Mouse (Mus musculus) CH12.LX (cell line): ENCODE data around the gene Snap91. TPM values are rescaled to one million over a fixed set of nuclear protein-coding genes. Genes with fewer than 3 reads are reported as not detected.

ENCODE experiments used
- DNase-seq: peaks from one replicate; pipeline ENCODE4 v3.0.0-alpha.2; 2013; ENCODE audit errors: extremely low read depth
- H3K27ac ChIP-seq: 2 replicates; pipeline ENCODE4 v1.5.1; 2012; ENCODE audit warnings: low read depth, mild to moderate bottlenecking, control low read depth, moderate library complexity; ENCODE audit not compliant: insufficient read depth
- H3K27me3 ChIP-seq: replicated peaks from 2 replicates; pipeline ENCODE3; 2012; ENCODE audit warnings: inconsistent platforms
- H3K36me3 ChIP-seq, 2 experiments: replicated peaks in 1 of 2; 2 replicates each; pipeline versions ENCODE3 to v1.6.1; 2012; ENCODE audit warnings: inconsistent platforms in 1 of 2, low read length in 1 of 2, mild to moderate bottlenecking in 1 of 2, mixed read lengths in 1 of 2, moderate library complexity in 1 of 2; ENCODE audit not compliant: control insufficient read depth in 1 of 2, insufficient read depth in 1 of 2
- H3K4me1 ChIP-seq, 2 experiments: 2 replicates each; pipeline ENCODE4 v1.6.1; 2012; ENCODE audit warnings: inconsistent platforms in 1 of 2, moderate library complexity in 1 of 2; ENCODE audit not compliant: insufficient read depth in 2 of 2, control insufficient read depth in 1 of 2
- H3K4me2 ChIP-seq: 2 replicates; pipeline ENCODE4 v1.6.1; 2012; ENCODE audit warnings: low read depth, mild to moderate bottlenecking, control low read depth; ENCODE audit not compliant: poor library complexity, insufficient read depth, severe bottlenecking
- H3K4me3 ChIP-seq, 3 experiments: fragments of 150-350 bp in 1 of 3; sonication (generic) in 1 of 3; replicated peaks in 1 of 3; 2 replicates each; pipeline versions ENCODE3 to v1.5.1; 2011 to 2012; ENCODE audit warnings: low read depth in 2 of 3, low read length in 2 of 3, mild to moderate bottlenecking in 2 of 3, moderate library complexity in 2 of 3, control low read depth in 1 of 3, improper control_type of control experiment in 1 of 3, inconsistent platforms in 1 of 3, mixed read lengths in 1 of 3; ENCODE audit not compliant: poor library complexity in 1 of 3
- H3K79me2 ChIP-seq: replicated peaks from 2 replicates; pipeline ENCODE4 v1.6.1; 2012; ENCODE audit warnings: mild to moderate bottlenecking, moderate library complexity; ENCODE audit not compliant: control insufficient read depth, poor library complexity, insufficient read depth, severe bottlenecking; ENCODE audit errors: extremely low read depth
- H3K9ac ChIP-seq: 2 replicates; pipeline ENCODE4 v1.6.1; 2012; ENCODE audit warnings: low read depth, mild to moderate bottlenecking, control low read depth, moderate library complexity; ENCODE audit not compliant: insufficient read depth
- H3K9me3 ChIP-seq: replicated peaks from 2 replicates; pipeline ENCODE3; 2012; ENCODE audit warnings: low read length, inconsistent platforms, mixed read lengths
- BHLHE40 ChIP-seq: IDR thresholded peaks from 2 replicates; pipeline ENCODE4 v1.6.1; 2011; ENCODE audit warnings: mild to moderate bottlenecking, low read depth, low read length, improper control_type of control experiment
- CHD1 ChIP-seq: IDR thresholded peaks from 2 replicates; pipeline ENCODE4 v1.6.1; 2012; ENCODE audit warnings: low read depth, low read length, improper control_type of control experiment, inconsistent platforms
- CTCF ChIP-seq, 2 experiments: IDR thresholded peaks in 1 of 2; conservative IDR thresholded peaks in 1 of 2; 2 replicates each; pipeline ENCODE4 v1.5.1; 2011 to 2012; ENCODE audit warnings: low read depth in 2 of 2, low read length in 2 of 2, improper control_type of control experiment in 1 of 2, inconsistent platforms in 1 of 2, mild to moderate bottlenecking in 1 of 2, moderate library complexity in 1 of 2
- ELF1 ChIP-seq: IDR thresholded peaks from 2 replicates; pipeline ENCODE4 v1.6.1; 2014; ENCODE audit warnings: low read depth, mild to moderate bottlenecking, inconsistent platforms, low read length, improper control_type of control experiment
- GABPA ChIP-seq: IDR thresholded peaks from 2 replicates; pipeline ENCODE4 v1.6.1; 2012; ENCODE audit warnings: low read depth, low read length, improper control_type of control experiment, inconsistent platforms; ENCODE audit not compliant: insufficient replicate concordance
- HCFC1 ChIP-seq: IDR thresholded peaks from 2 replicates; pipeline ENCODE4 v1.6.1; 2012; ENCODE audit warnings: low read depth, mild to moderate bottlenecking, inconsistent platforms, low read length, improper control_type of control experiment
- IRF4 ChIP-seq: IDR thresholded peaks from 2 replicates; pipeline ENCODE4 v1.6.1; 2014; ENCODE audit warnings: low read depth, mild to moderate bottlenecking, inconsistent platforms, low read length, improper control_type of control experiment
- MAFK ChIP-seq: IDR thresholded peaks from 2 replicates; pipeline ENCODE4 v1.6.1; 2011; ENCODE audit warnings: low read length, improper control_type of control experiment; ENCODE audit not compliant: insufficient replicate concordance
- MAZ ChIP-seq: IDR thresholded peaks from 2 replicates; pipeline ENCODE4 v1.6.1; 2012; ENCODE audit warnings: low read depth, mild to moderate bottlenecking, inconsistent platforms, low read length, improper control_type of control experiment, moderate library complexity
- MXI1 ChIP-seq: IDR thresholded peaks from 2 replicates; pipeline ENCODE4 v1.6.1; 2011; ENCODE audit warnings: mild to moderate bottlenecking, low read depth, low read length, improper control_type of control experiment
- NRF1 ChIP-seq: IDR thresholded peaks from 2 replicates; pipeline ENCODE4 v1.6.1; 2014; ENCODE audit warnings: low read depth, mild to moderate bottlenecking, inconsistent platforms, low read length, improper control_type of control experiment, moderate library complexity
- PAX5 ChIP-seq: IDR thresholded peaks from 2 replicates; pipeline ENCODE4 v1.6.1; 2012; ENCODE audit warnings: low read length, inconsistent platforms, mixed read lengths
- POLR2A ChIP-seq: IDR thresholded peaks from 2 replicates; pipeline ENCODE4 v1.6.1; 2011; ENCODE audit warnings: low read depth, mild to moderate bottlenecking, improper control_type of control experiment, low read length
- POLR2AphosphoS2 ChIP-seq: IDR thresholded peaks from 2 replicates; pipeline ENCODE4 v1.6.1; 2011; ENCODE audit warnings: low read depth, low read length, improper control_type of control experiment
- RAD21 ChIP-seq: IDR thresholded peaks from 2 replicates; pipeline ENCODE4 v1.6.1; 2011; ENCODE audit warnings: low read depth, mild to moderate bottlenecking, low read length, improper control_type of control experiment, moderate library complexity
- RCOR1 ChIP-seq: conservative IDR thresholded peaks from 2 replicates; pipeline ENCODE4 v1.6.1; 2012; ENCODE audit warnings: low read depth, mild to moderate bottlenecking, inconsistent platforms, low read length, improper control_type of control experiment
- SIN3A ChIP-seq: IDR thresholded peaks from 2 replicates; pipeline ENCODE4 v1.6.1; 2012; ENCODE audit warnings: low read length, improper control_type of control experiment, inconsistent platforms
- TBP ChIP-seq: conservative IDR thresholded peaks from 2 replicates; pipeline ENCODE4 v1.6.1; 2011; ENCODE audit warnings: low read depth, low read length, improper control_type of control experiment
- UBTF ChIP-seq: IDR thresholded peaks from 2 replicates; pipeline ENCODE4 v1.6.1; 2012; ENCODE audit warnings: low read depth, mild to moderate bottlenecking, inconsistent platforms, low read length, improper control_type of control experiment, moderate library complexity
- USF2 ChIP-seq: conservative IDR thresholded peaks from 2 replicates; pipeline ENCODE4 v1.6.1; 2011; ENCODE audit warnings: low read depth, low read length, improper control_type of control experiment
- ZC3H11A ChIP-seq: IDR thresholded peaks from 2 replicates; pipeline ENCODE4 v1.6.1; 2012; ENCODE audit warnings: low read depth, mild to moderate bottlenecking, inconsistent platforms, low read length, improper control_type of control experiment
- ZKSCAN1 ChIP-seq: IDR thresholded peaks from 2 replicates; pipeline ENCODE4 v1.6.1; 2012; ENCODE audit warnings: low read depth, inconsistent platforms, low read length, improper control_type of control experiment, borderline replicate concordance
- ZMIZ1 ChIP-seq: IDR thresholded peaks from 2 replicates; pipeline ENCODE4 v1.6.1; 2012; ENCODE audit warnings: low read depth, mild to moderate bottlenecking, inconsistent platforms, low read length, improper control_type of control experiment
- ZNF384 ChIP-seq: IDR thresholded peaks from 2 replicates; pipeline ENCODE4 v1.6.1; 2012; ENCODE audit warnings: low read depth, low read length, improper control_type of control experiment, inconsistent platforms
- dilution Hi-C: fragments of 300-500 bp; cut with MboI; formaldehyde crosslinking; loops from 2 replicates; pipeline ENCODE4 v1.14.3; 2020; ENCODE audit warnings: low sequenced_read_pairs; ENCODE audit not compliant: extremely low pct_unique_long_range_greater_than_20kb, extremely low pct_ligation_motif_present
- in situ Hi-C: fragments of 300-500 bp; cut with MboI; formaldehyde crosslinking; loops from 3 replicates; pipeline ENCODE4 v1.14.3; 2019; ENCODE audit warnings: low sequenced_read_pairs, low pct_ligation_motif_present, low pct_unique_long_range_greater_than_20kb, mixed read lengths
- polyA plus RNA-seq: library from polyadenylated mRNA; unstranded; fragments of >175 nt; gene quantifications from 2 replicates; pipeline ENCODE4 v1.2.1, GENCODE M21; 2012; ENCODE audit warnings: low read depth; ENCODE audit not compliant: insufficient read length
- total RNA-seq, 2 experiments: library from RNA; depleted of rRNA; stranded (reverse); fragments of 300-350 nt in 1 of 2; fragments of >200 nt in 1 of 2; gene quantifications; 2 replicates each; pipeline ENCODE4 v1.2.3; 2012 to 2014

Gene Snap91
- total and polyA plus RNA-seq, 3 experiments, result 0.12 to 0.41 (median 0.21) TPM

- TF ChIP-seq POLR2A (no peak), IRF4 (no peak), MXI1 (no peak), ZC3H11A (no peak), MAZ (no peak), NRF1 (no peak), UBTF (no peak), TBP (no peak), CTCF (conservative IDR thresholded peaks at IDR 0.05 in 1 of 2, IDR thresholded peaks at IDR 0.05 in 1 of 2; ENCODE audit: low read depth in 2 of 2, low read length in 2 of 2) (no peak), MAFK (no peak), PAX5 (no peak), HCFC1 (no peak), ZKSCAN1 (no peak), BHLHE40 (no peak), USF2 (no peak), ZNF384 (no peak), RCOR1 (no peak)
- TF ChIP-seq, all 38 proteins: peak for 0
- Histone ChIP-seq H3K4me2 (no peak overlapping the region), H3K27me3 (no peaks in the 10 kb centered on the region), H3K79me2 (no peaks in the 10 kb centered on the region), H3K9me3 (no peaks in the 10 kb centered on the region), H3K4me3 (no peak overlapping the region), H3K9ac (no peak overlapping the region), H3K36me3 (no peaks in the 10 kb centered on the region), H3K27ac (no peak overlapping the region), H3K4me1 (no peaks in the 10 kb centered on the region)
- dilution Hi-C loops, result no loop called here
- in situ Hi-C loops, result loop anchor here (5.0 to 25.0 kb wide), 2 partner anchors 148 to 278 kb away; partner anchors contain the start of genes Dop1a and Ube2cbp
- no peak for DNase-seq
These were observed 140.5 kb downstream of the Snap91 start for GRCm38 (mm10) chr9:86739971-86740370.

DNA sequence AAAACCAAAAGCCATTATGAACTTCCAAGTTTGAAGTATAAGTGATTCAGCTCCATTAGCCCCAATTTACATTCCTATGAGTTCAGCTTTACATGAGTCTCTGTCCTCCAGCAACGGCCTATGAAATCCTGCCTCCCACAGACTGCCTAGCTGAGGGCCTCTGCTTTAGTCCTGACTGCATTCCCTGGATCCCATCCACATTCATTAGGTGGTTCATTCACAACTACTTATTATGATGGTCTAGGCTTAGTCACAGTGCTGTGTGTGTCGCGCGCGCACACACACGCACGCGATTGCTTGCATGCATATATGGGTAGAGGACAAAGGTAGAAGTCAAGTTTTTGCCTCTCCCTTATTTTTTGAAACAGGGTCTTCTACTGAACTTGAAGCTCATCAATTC lies 141.7 kb downstream of the Snap91 start:
- H3K4me2 ChIP-seq, result no peak overlapping the region
- H3K9ac ChIP-seq, result no peak overlapping the region
- no peaks in the 10 kb centered on the region for H3K27me3 ChIP-seq
- H3K27ac ChIP-seq, result no peak overlapping the region
- H3K4me3 ChIP-seq, result no peak overlapping the region
- in situ Hi-C loops (loop anchor here (25.0 kb wide), 1 partner anchor 276 kb away; the partner anchor contains the start of genes Dop1a and Ube2cbp), dilution Hi-C loops (no loop called here)
- no peaks in the 10 kb centered on the region for H3K9me3 ChIP-seq
- no peak for TF ChIP-seq ZMIZ1
- TF ChIP-seq IRF4, result no peak
- no peak for TF ChIP-seq GABPA
- no peak for TF ChIP-seq SIN3A
- TF ChIP-seq MAFK, result no peak
- TF ChIP-seq POLR2AphosphoS2, result no peak
- TF ChIP-seq CHD1, result no peak
- TF ChIP-seq RAD21, result no peak
- TF ChIP-seq MAZ, result no peak
- no peak for TF ChIP-seq NRF1
- TF ChIP-seq ELF1, result no peak
- no peak for TF ChIP-seq TBP
- no peak for TF ChIP-seq RCOR1
- no peaks in the 10 kb centered on the region for H3K4me1 ChIP-seq
- no peaks in the 10 kb centered on the region for H3K36me3 ChIP-seq
- no peaks in the 10 kb centered on the region for H3K79me2 ChIP-seq
- DNase-seq, result no peak
